Mouse (Mus musculus) frontal cortex, postnatal 36 days (tissue): ENCODE results near the gene Rpap1.
"Not testable (repeated sequence)": the region's sequence is repeated elsewhere in the genome, so short reads cannot be mapped to it uniquely, and the experiment has no call there.

Source experiments
- DNase-seq, 2 experiments: peaks; one replicate each; pipeline ENCODE4 v3.0.0; 2022; ENCODE audit warnings: low spot score in 2 of 2

The Rpap1 gene

GRCm38 (mm10) chr2:119741581-119742411 lies 45.5 kb downstream of the Rpap1 start, which contains the start of gene Itpka:
Itpka (plus strand) TSS chr2:119742337.
- DNase-seq: no peak

GRCm38 (mm10) chr2:119740567-119740966 lies 46.8 kb downstream of the Rpap1 start:
- no peak for DNase-seq

GRCm38 (mm10) chr2:119737124-119737523 lies 50.2 kb downstream of the Rpap1 start:
- no peak for DNase-seq

- no peak for DNase-seq
These were observed 56.6 kb downstream of the Rpap1 start for GRCm38 (mm10) chr2:119730735-119731134.

GRCm38 (mm10) chr2:119727762-119728416 lies 59.4 kb downstream of the Rpap1 start:
- DNase-seq: no peak

- no peak for DNase-seq
These were observed 66.3 kb downstream of the Rpap1 start for GRCm38 (mm10) chr2:119721070-119721469.

GRCm38 (mm10) chr2:119715868-119716267 lies 71.5 kb downstream of the Rpap1 start:
- not testable (repeated sequence) for DNase-seq
